Mouse (Mus musculus) liver, adult 2 months (tissue): ENCODE measurements around the gene Nlgn1.

Source experiments
- CTCF ChIP-seq: fragments of 200-500 bp; IDR thresholded peaks from 2 replicates; pipeline ENCODE4 v1.5.1; 2011; ENCODE audit warnings: low read depth, low read length, control low read depth
- POLR2A ChIP-seq: fragments of 200-500 bp; IDR thresholded peaks from 2 replicates; pipeline ENCODE4 v1.6.1; 2011; ENCODE audit warnings: low read length, control low read depth; ENCODE audit not compliant: insufficient read depth; ENCODE audit errors: extremely low read depth

GRCm38 (mm10) chr3:25597513-25597912, 734.7 kb downstream of the Nlgn1 start:
- TF ChIP-seq CTCF = no peak
- TF ChIP-seq POLR2A = no peak
